Mouse (Mus musculus) heart, postnatal 14 days (tissue): ENCODE measurements around the gene Tcerg1l. TPM values are rescaled to one million over a fixed set of nuclear protein-coding genes. Genes with fewer than 3 reads are reported as not detected.

Source experiments
- DNase-seq, 2 experiments: peaks; one replicate each; pipeline ENCODE4 v3.0.0; 2021 to 2022
- intact Hi-C: fragments of 180-260 bp; cut with DNase I; formaldehyde crosslinking; loops from one replicate; pipeline ENCODE4 v1.15.1; 2025
- long read RNA-seq, 2 experiments: library from polyadenylated mRNA; stranded (forward); transcript quantifications; one replicate each; pipeline ENCODE4 v2.0.0; 2021
- total RNA-seq, 2 experiments: library from RNA; stranded (reverse); gene quantifications; 2 replicates each; pipeline ENCODE4 v1.2.3; 2021

Gene Tcerg1l
- not detected for total RNA-seq
- long read RNA-seq, experiment 1 = 0 reads
- long read RNA-seq, experiment 2 = 0 reads

- no peak for DNase-seq
- intact Hi-C loops = no loop called here
Measured at GRCm38 (mm10) chr7:138397485-138398181, at the start of gene Tcerg1l. Gene Tcerg1l, minus strand, starts transcription at chr7:138397730.

GRCm38 (mm10) chr7:138442096-138442495 is 44.6 kb upstream of the Tcerg1l start:
- DNase-seq = no peak
- intact Hi-C loops = no loop called here

GRCm38 (mm10) chr7:138432541-138432940 is 35.0 kb upstream of the Tcerg1l start:
- no peak for DNase-seq
- intact Hi-C loops = no loop called here

- intact Hi-C loops = no loop called here
- DNase-seq = no peak
Measured at GRCm38 (mm10) chr7:138431456-138431855, 33.9 kb upstream of the Tcerg1l start.

- intact Hi-C loops = loop anchor here (5.0 to 10.0 kb wide), 2 partner anchors 825 to 953 kb away; no protein-coding TSS in a partner anchor
Measured at GRCm38 (mm10) chr7:138429916-138430315, 32.4 kb upstream of the Tcerg1l start.

GRCm38 (mm10) chr7:138428826-138429225 is 31.3 kb upstream of the Tcerg1l start:
- DNase-seq = peak in 1 of 2 experiments; percentile 23
- intact Hi-C loops = loop anchor here (5.0 to 10.0 kb wide), 2 partner anchors 824 to 952 kb away; no protein-coding TSS in a partner anchor

More at GRCm38 (mm10) chr7:138429916-138430315, 32.4 kb upstream of the Tcerg1l start:
- no peak for DNase-seq

- no peak for DNase-seq
- intact Hi-C loops = loop anchor here (5.0 to 10.0 kb wide), 2 partner anchors 823 to 950 kb away; no protein-coding TSS in a partner anchor
Measured at GRCm38 (mm10) chr7:138427441-138427840, 29.9 kb upstream of the Tcerg1l start.

- intact Hi-C loops = no loop called here
Measured at GRCm38 (mm10) chr7:138413496-138413895, 16.0 kb upstream of the Tcerg1l start.

GRCm38 (mm10) chr7:138401641-138402040 is 4.1 kb upstream of the Tcerg1l start:
- DNase-seq = no peak
- intact Hi-C loops = no loop called here

More at GRCm38 (mm10) chr7:138413496-138413895, 16.0 kb upstream of the Tcerg1l start:
- DNase-seq = no peak

- intact Hi-C loops = no loop called here
- no peak for DNase-seq
Measured at GRCm38 (mm10) chr7:138400506-138401272, 3.2 kb upstream of the Tcerg1l start.

GRCm38 (mm10) chr7:138398182-138398793 is 758 bp upstream of the Tcerg1l start:
- intact Hi-C loops = no loop called here

GRCm38 (mm10) chr7:138396863-138397484 is 556 bp downstream of the Tcerg1l start:
- intact Hi-C loops = no loop called here

More at GRCm38 (mm10) chr7:138398182-138398793, 758 bp upstream of the Tcerg1l start:
- peak; percentile 25 to 26 for DNase-seq

GRCm38 (mm10) chr7:138396109-138396862 is 1.2 kb downstream of the Tcerg1l start:
- intact Hi-C loops = no loop called here

More at GRCm38 (mm10) chr7:138396863-138397484, 556 bp downstream of the Tcerg1l start:
- DNase-seq = peak; percentile 48 to 72

GRCm38 (mm10) chr7:138389941-138390340 is 7.6 kb downstream of the Tcerg1l start:
- no peak for DNase-seq
- intact Hi-C loops = no loop called here

More at GRCm38 (mm10) chr7:138396109-138396862, 1.2 kb downstream of the Tcerg1l start:
- DNase-seq = no peak

GRCm38 (mm10) chr7:138389071-138389470 is 8.5 kb downstream of the Tcerg1l start:
- intact Hi-C loops = no loop called here
- DNase-seq = no peak

- intact Hi-C loops = no loop called here
- no peak for DNase-seq
Measured at GRCm38 (mm10) chr7:138379221-138379620, 18.3 kb downstream of the Tcerg1l start.

- no peak for DNase-seq
- intact Hi-C loops = no loop called here
Measured at GRCm38 (mm10) chr7:138378546-138378945, 19.0 kb downstream of the Tcerg1l start.

- intact Hi-C loops = no loop called here
Measured at GRCm38 (mm10) chr7:138375573-138375972, 22.0 kb downstream of the Tcerg1l start.

GRCm38 (mm10) chr7:138374376-138374775 is 23.2 kb downstream of the Tcerg1l start:
- intact Hi-C loops = no loop called here
- DNase-seq = no peak

More at GRCm38 (mm10) chr7:138375573-138375972, 22.0 kb downstream of the Tcerg1l start:
- DNase-seq = no peak
